Mouse (Mus musculus): ENCODE data around the gene Il12b.
"Not testable (repeated sequence)": the region's sequence is repeated elsewhere in the genome, so short reads cannot be mapped to it uniquely, and the experiment has no call there.

Il12b gene

DNA sequence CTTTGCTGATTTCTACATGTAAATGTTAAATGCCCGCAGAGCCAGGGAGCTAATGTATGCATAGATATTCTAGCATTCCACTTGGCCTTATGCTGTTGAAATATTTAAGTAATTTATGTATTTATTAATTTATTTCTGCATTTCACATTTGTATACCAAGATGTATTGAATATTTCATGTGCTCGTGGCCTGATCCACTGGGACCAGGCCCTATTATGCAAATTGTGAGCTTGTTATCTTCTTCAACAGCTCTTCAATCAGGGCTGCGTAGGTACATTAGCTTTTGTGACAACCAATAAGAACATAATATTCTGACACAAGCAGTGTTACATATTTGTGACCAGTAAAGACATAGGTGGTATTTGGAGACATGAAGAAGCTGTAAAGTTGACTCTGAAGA, 13.5 kb downstream of the Il12b start:
- no peak for DNase-seq

GRCm38 (mm10) chr11:44414605-44415004, 14.7 kb downstream of the Il12b start:
- DNase-seq = no peak

GRCm38 (mm10) chr11:44417403-44417802, 17.5 kb downstream of the Il12b start:
- DNase-seq = no peak

GRCm38 (mm10) chr11:44422337-44423111, 22.7 kb downstream of the Il12b start:
- DNase-seq = no peak

DNA sequence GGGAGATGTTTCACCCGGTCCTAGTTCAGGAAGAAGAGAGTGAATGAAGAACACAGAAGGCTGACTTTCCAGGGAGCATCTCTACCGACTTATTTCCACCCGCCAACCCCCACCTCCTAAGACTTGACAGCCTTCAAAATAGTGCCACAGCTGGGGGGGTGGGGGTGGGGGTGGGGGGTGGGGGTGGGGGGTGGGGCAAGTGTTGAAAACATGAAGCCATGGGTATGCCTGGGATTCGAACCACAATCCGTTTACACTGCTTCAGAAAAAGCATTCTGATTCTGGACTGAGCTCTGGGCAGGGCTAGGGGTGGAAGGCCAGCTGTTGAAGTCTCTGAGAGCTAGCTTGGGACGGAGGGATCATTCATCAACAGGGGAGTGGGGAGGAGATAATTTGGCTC, 23.4 kb downstream of the Il12b start:
- no peak for DNase-seq

GRCm38 (mm10) chr11:44423955-44424354, 24.1 kb downstream of the Il12b start:
- DNase-seq = no peak

DNA sequence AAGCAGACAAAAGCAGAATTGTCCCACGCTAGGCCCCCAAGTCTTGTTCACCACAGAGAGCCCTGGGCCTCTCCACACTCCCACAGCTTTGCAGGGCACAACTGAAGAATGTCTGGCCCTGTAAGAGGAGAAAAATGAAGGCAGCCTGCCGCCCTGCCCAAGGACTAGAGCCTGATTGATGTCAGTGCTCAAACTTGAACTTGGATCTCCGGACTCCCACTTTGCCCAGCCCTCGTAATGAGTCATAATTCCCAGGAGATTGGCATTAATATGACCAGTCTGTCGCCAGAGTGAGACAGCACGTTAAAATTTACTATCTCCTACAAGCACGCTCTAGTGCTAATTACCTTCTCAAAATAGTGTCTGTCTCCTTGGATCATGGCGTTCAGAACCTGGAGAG, 25.1 kb downstream of the Il12b start:
- DNase-seq = no peak

- no peak for DNase-seq
Measured at GRCm38 (mm10) chr11:44425626-44426025, 25.8 kb downstream of the Il12b start.

GRCm38 (mm10) chr11:44427951-44428350, 28.1 kb downstream of the Il12b start:
- no peak for DNase-seq

DNA sequence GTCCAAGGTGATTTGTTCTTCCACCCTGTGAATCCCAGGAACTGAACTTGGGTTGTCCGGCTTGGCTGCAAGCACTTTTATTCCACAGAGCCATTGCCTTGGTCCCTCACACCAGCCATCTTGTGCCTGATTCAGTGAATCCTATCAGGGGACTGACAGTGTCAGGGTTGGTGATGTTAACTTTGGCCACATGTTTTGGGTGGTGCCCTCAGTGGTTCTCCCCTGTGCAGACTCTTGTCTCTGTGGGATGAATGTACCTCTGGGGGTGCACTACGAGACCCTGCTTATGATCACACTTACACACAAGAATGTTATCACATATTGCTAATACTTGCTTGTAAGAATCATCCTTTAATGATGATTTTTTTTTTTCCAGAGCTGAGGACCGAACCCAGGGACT, 30.2 kb downstream of the Il12b start:
- no peak for DNase-seq

GRCm38 (mm10) chr11:44437786-44438185, 37.9 kb downstream of the Il12b start:
- DNase-seq = no peak

DNA sequence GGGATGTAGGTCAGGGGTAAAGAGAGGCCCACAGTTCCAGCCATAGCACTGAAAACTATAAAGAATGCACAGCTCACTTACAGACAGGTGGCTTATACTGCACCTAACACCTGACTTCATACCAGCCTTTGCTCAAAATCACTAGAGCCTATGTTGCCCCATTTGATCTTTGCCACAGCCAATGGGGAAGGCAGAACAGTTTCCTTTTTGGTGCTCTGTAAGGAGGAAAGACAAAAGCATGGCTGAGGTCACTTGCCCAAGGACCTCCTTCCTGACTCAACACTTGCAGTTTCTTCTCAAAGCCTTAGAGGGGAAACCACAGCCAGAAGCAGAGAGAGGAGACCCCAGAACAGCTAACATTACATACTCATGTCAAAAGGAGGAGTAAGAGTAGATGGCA, 51.2 kb downstream of the Il12b start:
- DNase-seq = no peak

DNA sequence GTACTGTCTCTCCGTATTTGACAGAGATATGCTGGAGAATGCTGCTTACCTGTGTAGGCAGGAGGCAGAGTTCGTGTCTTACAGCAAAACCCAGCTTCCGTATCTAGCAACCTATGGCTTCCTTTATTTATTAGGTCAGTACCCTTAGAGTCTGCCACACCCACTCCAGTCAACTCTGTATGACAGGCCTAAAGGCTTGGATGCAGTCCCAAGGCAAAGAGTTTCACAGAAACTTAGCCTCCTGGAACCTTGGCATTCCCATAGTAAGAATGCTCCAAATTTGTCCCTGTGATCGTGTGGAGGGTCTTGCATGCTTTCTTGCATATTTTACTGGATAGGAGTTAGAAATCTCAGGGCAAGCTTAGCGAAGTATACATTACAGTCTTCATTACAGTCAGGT, 52.2 kb downstream of the Il12b start:
- DNase-seq = not testable (repeated sequence)

DNA sequence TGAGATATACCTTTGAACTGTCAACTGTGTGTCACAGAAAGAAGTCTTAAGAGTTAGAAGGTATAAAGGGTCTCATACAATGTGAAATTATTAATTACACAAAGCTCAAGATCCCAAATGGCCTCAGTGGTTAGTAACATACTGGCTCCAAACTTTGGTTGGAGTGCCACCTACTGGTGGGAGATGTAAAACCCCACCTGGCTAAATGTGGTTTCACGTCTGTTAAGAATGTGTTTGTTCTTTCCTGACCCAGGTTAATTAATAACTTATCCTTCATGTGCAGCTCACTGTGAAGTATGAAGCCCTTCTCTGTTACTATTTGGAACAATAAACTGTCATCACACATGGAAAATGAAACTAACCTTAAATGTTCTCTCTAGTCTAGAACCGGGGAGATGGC, 53.6 kb downstream of the Il12b start:
- DNase-seq = peak; percentile 86

DNA sequence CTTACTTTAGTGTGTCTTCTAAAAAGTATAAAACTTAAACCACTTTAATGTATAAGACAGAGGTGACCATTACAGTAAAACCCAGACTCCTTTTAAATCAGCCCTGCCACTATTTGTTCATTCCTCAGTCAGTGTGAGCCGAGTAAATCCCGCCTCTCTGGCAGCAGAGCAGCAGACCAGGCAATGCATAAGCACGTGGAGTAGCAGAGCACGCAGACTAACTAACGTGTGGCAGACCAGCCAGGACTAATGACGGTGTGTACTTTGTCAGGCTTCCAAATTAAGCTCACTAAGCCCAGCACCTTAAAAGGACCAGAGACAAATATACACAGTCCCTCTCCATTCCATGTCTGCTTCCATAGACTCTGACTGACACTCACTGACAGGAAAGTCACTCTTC, 61.6 kb downstream of the Il12b start:
- peak; percentile 30 for DNase-seq

Data from kidney, adult 9 months (tissue).